Mouse (Mus musculus) common myeloid progenitor, adult 5-6 weeks (primary cell): ENCODE measurements at regions not wholly inside any gene's neighbourhood (a gene's known extent, or its start where the extent isn't known, plus 50 kb on each side); places are given as distances from the start of the nearest gene placed in this dataset.

Source experiments
- ATAC-seq: replicated peaks from 2 replicates; pipeline ENCODE4 v1.8.0; 2016; ENCODE audit warnings: low read depth, mild to moderate bottlenecking, moderate TSS enrichment, inconsistent platforms; ENCODE audit not compliant: poor library complexity, severe bottlenecking

GRCm38 (mm10) chr3:56830315-56831097 is 471.3 kb downstream of the Tm4sf1 start:
- no peak for ATAC-seq

- ATAC-seq = no peak
Observed at GRCm38 (mm10) chr3:56824157-56824556, 477.6 kb downstream of the Tm4sf1 start.

- ATAC-seq = no peak
Observed at GRCm38 (mm10) chr3:56810548-56811071, 491.2 kb downstream of the Tm4sf1 start.

DNA sequence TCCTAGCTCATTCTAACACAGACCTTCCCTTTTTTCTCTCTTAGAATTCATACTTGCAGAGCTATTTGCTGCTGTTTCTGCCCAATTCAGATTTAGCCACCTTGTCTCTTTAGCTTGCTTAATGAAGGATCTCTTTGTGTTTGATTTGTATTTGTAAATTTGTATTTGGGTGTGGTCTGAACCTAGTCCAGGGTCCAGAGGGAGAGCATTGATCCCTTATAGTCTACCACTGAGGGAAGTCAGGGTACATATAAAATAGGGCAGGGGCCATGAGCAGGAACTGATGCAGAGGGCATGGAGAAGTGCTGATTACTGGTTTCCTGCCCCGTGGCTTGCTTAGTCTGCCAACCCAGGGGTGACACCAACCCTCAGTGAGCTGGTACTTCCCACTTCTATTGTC is 508.7 kb downstream of the Tm4sf1 start:
- ATAC-seq = no peak

DNA sequence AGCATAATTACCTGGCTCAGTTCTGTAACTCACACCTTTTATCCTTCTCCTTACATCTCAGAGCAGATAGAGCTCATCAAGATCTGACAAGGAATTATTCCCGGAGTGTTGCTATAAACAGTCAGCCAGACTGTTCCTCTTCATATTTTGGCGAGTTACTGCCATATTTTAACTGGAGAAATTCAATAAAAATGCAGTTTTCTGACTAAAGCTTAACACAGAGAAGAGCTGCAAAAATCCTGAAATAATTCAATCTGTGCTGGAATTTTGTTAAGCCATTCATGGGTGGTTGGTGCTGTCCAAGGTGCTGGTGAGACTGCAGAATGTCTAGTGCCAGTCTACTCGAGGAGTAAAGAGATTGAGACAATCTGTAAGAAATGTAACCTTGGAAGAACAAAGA is 512.6 kb downstream of the Tm4sf1 start:
- no peak for ATAC-seq

DNA sequence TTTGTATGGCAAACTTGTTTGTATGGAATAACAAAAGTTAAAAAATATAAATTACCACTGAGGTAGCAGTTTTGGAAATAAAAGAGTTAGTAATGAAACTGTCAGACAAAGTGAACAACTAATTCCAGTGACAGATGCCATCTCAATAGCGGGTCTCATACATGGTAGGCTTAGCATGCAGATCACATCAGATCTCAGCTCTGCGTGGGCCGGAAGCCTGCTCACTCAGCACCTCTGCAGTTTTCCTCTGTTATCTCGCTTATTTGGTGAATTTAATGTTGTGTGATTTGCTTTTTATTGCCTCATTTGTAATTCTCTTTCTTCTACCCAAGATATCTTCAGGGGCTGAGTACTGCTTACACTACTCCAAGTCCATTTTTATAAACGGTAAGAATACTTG is 527.9 kb downstream of the Tm4sf1 start:
- ATAC-seq = no peak

DNA sequence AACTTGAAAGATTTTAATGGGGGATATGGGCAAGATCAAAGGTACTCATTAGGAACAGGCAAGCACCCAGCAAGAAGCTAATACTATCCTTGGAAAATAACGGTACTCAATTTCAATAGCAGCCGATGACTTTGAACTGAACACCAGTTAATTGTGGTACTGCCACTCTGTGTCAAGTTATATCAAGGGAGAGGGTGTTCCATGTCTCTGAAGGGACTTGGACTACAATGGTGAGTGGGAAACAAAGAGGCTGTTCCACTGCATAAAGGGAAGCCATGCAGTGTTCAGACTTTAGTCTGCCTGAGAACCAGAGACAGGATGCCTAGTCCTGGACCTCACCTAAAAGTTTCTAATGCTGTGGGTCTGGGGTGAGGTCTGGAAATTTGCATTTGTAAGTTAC is 531.6 kb downstream of the Tm4sf1 start:
- ATAC-seq = no peak

DNA sequence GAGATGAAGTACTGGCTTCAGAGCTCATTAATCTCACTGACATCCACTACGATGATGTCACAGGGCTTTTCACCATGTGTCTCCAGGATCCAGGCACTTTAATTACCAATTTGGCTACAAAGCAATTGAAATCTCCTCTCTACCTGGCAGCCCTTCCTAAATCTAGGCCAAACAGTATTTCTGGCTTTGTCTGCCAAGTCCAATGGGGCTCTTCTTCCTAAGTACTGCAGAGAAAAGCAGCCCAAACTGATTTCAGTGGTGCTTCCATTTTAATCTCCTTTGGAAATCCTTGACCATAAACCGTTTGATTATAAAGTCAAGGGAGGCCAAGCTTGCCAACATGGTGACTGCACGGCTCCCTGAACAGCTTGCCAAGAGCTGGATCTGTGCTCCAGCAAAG is 534.7 kb downstream of the Tm4sf1 start:
- no peak for ATAC-seq

DNA sequence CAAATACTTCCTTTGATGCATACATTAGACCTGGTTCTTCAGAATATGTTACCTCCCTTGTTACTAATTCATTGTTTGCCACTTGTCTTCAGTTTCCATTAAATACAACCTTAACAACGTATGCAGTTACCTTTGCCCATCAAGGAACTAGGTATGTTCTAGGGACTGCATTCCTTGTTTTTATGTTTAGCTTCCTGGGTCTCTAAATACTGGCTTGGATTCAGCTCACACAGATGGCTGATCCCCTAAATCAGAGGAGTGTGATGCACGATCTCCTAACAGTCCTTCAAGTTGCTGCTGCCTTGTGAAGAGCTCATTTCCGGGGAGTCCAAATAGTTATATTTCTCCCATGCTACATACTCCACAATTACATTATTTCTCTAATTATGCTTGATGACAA is 537.5 kb downstream of the Tm4sf1 start:
- ATAC-seq = no peak

GRCm38 (mm10) chr3:56763896-56764295 is 537.9 kb downstream of the Tm4sf1 start:
- no peak for ATAC-seq

DNA sequence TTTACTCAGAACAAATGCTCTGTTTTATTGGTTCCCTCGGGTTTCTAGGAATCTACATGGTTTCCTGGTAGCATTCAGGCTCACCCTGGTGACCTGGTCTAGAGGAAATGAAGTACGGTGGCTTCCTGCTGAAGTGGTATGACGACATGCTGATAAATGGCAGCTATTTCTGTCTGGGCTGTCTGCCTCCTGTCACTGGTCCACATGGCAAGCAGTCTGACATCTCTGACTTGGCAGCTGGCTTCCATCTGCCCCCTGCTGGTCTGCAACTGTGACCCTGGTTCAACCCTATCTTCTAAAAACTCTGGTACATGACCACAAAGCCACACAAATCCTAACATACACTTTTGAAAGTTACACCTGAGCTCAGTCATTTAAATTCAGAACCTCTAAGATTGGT is 548.1 kb downstream of the Tm4sf1 start:
- ATAC-seq = no peak

- no peak for ATAC-seq
Observed at GRCm38 (mm10) chr3:56751926-56752325, 549.9 kb downstream of the Tm4sf1 start.

DNA sequence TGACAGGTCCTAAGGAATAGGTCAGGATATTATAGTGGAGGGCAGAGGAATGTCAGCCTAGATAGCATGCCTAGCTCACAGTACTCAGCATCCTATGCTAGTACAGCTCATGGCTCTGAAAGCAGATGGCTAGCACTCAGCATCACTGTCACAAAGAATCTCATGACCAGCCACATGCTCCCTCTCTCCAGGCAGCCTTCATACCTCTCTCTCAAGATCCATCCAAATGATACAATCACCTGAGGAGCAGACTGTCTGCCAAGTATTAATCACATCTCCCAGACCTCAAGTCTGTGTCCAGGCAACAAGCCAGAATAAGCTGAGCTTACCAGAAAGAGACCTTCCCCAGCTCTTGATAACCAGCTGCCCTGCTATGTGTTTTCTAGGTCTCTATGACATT is 557.4 kb upstream of the Nbea start:
- ATAC-seq = no peak

GRCm38 (mm10) chr3:56739451-56739850 is 556.0 kb upstream of the Nbea start:
- ATAC-seq = no peak

DNA sequence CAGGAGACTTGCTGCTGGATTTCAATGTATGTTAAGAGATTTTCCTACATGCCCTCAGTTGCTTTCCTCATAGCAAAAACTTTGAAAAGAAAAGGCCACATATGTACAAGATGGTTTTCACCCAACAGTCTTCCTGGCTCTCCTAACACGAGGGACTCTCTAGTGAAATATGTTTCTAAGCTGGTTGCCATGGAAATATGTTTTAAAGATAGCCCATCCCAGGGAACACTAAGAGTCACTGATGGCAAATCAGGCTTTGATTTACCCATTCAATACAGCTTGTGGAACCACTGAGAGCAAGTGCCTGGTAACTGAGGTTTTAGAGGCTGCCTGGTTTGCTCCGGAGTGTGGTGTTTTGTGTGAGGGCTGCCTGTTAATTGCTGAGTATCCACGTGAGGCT is 547.3 kb upstream of the Nbea start:
- ATAC-seq = no peak

DNA sequence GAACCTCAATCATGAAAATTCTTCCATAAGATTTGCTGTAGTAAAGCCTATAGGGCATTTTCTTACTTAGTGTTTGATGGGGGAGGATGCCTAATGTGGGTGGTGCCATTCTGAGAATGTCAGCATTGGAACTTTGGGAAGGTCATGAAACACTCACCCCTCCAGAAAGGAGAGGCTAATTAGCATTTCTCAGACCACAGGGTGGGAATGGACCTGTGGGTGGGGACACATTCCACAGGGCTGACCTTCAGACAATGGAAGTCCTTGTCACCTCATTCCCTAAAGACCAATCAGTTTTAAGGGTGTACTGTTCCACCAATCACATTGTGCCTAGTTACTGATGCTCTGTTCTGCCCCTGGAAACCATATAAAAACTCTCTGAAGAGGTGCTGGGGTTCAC is 541.5 kb upstream of the Nbea start:
- ATAC-seq = no peak

DNA sequence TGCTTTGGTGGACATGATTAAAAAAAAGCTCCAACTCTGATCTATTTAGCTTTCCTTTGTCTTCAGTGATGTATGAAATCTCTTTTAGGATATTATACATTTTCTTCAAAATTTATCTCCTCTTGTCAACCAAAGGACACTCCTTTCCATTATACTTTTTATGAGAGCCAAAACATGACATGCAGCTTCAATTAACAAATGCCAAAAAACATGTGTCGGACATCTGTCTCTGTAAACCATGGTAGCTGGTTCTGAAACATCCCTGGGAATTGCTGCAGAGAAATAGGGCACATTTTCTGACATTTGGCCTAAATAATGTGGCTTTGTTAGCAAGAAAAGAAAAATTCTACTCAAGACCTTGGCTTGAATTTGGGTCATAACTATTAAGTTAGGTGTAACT is 524.8 kb upstream of the Nbea start:
- ATAC-seq = no peak

GRCm38 (mm10) chr3:56707312-56707711 is 523.8 kb upstream of the Nbea start:
- no peak for ATAC-seq

DNA sequence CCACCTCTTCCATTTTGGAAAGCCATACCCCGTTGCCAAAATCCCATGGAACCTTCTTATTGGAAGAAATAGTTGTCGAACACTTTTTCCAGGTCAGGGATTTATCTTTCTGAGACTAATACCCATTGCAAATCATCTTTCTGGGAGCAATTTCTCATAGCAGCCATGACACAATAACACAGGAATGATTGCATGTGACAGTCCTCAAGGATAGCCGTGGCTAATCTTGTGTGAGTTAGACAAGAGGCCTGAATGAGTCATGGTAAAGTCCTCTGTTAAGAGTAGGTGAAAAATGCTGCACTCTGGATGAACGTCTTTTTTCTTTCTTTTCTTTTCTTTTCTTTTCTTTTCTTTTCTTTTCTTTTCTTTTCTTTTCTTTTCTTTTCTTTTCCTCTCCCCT is 522.5 kb upstream of the Nbea start:
- no peak for ATAC-seq

DNA sequence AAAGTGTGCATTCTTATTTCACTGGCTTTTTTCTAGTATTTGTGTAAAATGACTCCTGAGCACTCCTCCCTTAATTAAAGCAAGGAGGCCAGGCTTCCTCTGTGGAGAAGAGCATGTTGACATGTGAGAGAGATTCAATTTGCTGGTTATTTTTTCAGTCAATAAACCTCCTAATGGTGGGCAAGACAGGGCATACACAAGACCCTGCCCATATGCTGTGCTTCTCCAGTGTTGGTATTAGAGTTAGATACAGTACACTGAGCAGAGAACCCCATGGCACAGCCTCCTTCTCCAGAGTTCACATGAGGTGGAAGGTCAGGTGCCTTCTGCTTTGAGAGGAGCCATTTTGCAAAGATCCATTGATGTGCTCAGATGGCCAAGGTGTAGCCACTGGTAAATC is 515.4 kb upstream of the Nbea start:
- no peak for ATAC-seq

- no peak for ATAC-seq
Observed at GRCm38 (mm10) chr3:56698248-56698647, 514.7 kb upstream of the Nbea start.

DNA sequence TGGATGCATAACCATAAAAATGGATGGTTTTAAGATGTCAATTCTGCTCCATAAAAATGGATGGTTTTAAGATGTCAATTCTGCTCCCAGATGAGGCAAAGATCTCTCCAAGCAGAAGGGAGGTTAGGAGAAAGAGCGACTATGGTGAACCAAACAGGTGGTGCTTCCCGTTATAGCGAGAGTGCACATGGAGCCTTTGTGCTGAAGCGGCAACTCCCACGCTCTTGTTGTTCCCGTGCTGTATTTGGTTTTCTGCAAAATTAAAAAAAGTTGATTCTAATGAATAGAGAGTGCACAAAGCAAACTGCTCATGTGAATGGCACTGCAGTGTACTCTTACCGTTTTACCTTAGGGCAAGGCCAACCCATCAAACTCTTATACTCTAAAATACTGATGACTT is 497.5 kb upstream of the Nbea start:
- no peak for ATAC-seq
